Mouse (Mus musculus) monocyte, adult 5-6 weeks (primary cell): ENCODE data around the gene Naaladl2. TPM values are rescaled to one million over a fixed set of nuclear protein-coding genes. Genes with fewer than 3 reads are reported as not detected.
"Not testable (repeated sequence)": the region's sequence is repeated elsewhere in the genome, so short reads cannot be mapped to it uniquely, and the experiment has no call there.

Experiments used
- ATAC-seq: fragments of 153-309, 156-312 bp; replicated peaks from 2 replicates; pipeline ENCODE4 v1.8.0; 2017; ENCODE audit warnings: mild to moderate bottlenecking; ENCODE audit not compliant: low TSS enrichment, insufficient number of reproducible peaks, severe bottlenecking, poor library complexity, low FRiP score
- total RNA-seq: library from RNA; stranded (forward); fragments of 200-1000, 200-491, 200-594 nt; gene quantifications from 3 replicates; pipeline ENCODE4 v1.2.3, GENCODE M21; 2017

Gene Naaladl2
- total RNA-seq = not detected in 3 replicates

DNA sequence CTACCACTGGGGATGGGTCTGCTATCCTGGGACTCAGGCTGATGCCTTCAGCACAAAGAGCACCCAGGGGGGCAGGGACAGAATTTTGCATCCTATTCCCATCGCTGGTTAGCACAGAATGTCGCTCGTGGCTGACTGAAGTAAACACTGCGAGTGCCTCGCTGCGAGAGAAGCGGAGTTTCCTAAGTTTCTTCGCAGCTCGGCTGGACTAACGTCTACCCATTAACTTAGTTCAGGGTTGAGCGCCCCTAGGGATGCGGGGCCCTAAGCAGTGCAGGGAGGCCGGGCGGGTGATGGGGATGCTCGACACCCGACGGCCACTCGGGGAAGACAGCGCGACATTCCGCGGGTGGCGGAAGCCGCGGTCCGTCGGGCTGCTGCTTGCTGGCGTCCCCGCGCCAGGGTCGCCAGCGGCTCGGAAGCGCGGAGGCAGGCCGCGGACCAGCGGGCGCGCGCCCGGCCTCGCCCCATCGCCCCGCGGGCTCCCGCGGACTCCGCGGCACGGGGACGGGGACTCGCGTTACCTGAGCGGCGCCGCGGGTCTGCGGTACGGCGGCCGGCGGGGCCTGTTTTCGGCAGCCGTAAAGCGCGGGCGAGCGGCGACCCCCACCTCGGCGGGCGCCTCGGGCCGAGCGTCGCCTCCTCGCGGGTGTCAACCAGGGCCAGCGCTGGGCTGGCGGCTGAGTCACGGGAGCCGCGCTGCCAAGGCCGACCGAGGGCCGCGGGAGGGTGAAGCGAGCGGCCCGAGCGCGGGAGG is at the start of gene Naaladl2:
Naaladl2 (minus strand) TSS at position 707 of the 757 bp plus-strand sequence.
- ATAC-seq = no peak

GRCm38 (mm10) chr3:25151721-25152120 is 7.7 kb upstream of the Naaladl2 start:
- ATAC-seq = no peak

DNA sequence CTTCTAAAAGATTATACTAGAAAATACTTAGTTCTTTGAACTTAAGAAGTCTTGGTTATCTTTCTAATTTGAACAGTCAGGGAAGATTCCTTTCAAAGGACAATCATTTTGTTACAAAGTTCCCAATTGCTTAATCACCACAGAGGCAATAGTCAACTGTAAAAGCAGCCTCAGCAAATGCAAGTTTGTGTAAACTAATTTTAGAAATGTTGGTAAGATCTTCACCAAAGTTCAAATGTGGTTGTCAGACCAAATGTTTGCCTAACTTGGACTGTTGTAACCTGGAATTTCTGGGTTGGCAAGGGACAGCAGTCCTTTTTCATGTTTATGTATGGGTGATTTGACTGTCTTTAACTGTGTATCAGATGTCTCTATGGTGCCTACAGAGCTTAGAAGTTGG is 3.2 kb upstream of the Naaladl2 start:
- no peak for ATAC-seq

GRCm38 (mm10) chr3:25144961-25145697 is 1.1 kb upstream of the Naaladl2 start:
- no peak for ATAC-seq

DNA sequence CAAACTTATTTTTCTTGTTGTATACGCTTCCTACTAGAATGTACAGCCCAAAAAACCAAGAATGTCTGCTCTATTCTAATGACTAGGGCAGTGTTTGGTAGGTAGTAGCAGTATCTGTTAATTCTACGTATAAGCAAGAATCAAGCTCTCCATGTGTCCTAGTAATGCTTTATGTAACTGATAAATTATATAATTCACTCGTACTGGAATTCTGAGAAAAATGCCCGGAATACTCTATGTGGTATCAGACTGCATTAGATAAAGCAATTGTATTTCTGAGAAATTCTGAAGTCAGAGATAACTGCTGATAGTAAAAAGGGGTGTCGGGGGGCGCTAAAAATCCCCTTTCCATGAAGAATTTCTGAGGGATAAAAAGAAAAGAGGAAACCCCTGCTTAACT is 950 bp downstream of the Naaladl2 start:
- ATAC-seq = no peak

DNA sequence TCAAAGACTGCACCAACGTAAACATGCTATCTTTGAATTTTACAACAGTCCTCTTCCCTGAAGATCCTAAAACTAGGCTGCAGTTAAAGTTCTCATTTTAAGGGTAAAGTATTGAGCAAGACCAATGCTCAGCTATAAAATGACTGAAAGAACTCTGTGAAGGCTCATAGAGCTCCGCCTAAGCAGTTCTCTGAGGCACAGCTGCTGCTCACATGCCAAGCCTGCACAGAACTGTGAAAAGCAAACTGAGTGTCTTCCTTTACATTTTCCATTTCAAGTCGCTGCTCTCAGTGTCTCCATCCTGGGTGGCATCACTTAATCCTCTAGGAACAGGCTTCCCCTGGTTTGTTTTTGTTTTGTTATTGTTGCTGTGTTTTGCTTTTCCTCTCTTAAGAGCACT is 12.2 kb downstream of the Naaladl2 start:
- ATAC-seq = no peak

DNA sequence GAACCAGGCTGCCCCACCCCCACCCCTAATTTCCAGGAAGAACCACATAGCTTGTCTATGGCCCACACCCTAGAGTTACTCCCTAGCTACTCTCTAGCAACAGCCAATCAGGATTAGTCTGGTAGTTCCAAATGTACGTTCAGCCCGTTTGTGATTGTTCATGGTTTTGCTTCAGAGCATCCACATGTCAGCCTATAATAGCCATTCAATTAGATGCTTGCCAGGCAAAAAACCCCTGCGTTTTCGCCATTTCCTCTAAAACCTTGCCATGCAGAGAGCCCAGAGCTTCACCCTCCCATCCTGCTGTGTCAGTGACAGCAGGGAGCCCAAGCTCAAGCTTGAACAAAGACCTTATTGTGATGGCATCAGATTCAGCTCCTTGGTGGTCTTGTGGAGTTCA is 16.2 kb downstream of the Naaladl2 start:
- no peak for ATAC-seq

- no peak for ATAC-seq
Observed at GRCm38 (mm10) chr3:25124919-25125846, 18.9 kb downstream of the Naaladl2 start.

DNA sequence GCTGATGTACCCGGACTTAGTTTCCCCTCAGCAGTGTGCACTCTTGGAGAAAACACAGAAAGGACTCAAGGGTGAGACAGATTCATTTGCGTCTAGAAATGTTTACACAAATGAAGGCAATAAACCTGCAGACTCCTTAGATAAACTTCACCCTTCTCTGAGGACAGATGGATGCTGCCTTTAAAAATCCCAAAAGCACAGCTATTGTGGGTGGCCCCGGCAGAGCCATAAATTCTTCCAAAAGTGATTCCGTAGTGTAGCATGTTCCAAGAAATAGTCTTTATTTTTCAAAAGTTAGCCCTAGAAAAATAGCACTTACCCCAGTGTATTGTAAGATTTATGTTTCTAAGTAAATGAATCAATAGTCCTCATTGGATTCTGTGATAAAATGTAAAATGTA is 31.0 kb downstream of the Naaladl2 start:
- no peak for ATAC-seq

- no peak for ATAC-seq
Observed at GRCm38 (mm10) chr3:25108997-25109396, 35.1 kb downstream of the Naaladl2 start.

GRCm38 (mm10) chr3:25092986-25093385 is 51.1 kb downstream of the Naaladl2 start:
- ATAC-seq = no peak

GRCm38 (mm10) chr3:25075785-25076184 is 68.3 kb downstream of the Naaladl2 start:
- ATAC-seq = no peak

DNA sequence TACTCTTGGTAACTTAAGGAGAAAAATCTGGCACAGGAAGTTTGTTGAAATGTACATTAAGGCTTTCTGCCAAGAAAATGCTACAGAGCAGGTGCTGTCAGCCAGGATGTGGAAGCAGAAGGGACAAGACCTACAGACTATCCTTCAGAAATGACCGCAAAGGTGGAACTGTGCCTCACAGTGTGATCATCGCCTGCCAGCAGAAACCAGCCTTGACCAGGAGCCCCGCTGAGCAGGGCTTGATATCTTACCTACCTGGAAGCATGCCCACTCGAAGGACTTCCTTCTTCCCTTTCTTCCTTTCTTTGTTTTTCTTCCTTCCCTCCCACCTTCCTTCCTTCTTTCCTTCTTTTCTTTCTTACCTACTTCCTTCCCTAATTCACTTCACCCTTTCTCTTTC is 69.8 kb downstream of the Naaladl2 start:
- no peak for ATAC-seq

DNA sequence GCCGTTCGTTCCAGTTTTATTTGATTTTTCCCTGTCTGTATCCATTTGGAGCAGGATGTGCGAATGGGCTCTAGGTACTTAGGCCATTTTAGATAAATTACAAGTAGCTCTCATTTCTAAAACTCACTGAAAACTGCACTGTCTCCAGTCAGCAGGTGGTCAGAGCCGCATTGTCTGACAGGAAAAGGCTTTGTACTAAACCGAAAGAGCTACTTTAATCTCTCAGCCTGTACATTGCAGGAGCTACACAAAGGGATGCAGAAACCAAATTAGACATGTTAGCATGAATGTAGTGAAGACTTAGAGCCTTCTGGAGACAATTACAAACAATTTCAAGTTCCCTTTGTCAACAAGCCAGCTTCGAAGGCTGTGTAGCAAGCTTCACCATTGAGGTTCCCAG is 70.2 kb downstream of the Naaladl2 start:
- no peak for ATAC-seq

DNA sequence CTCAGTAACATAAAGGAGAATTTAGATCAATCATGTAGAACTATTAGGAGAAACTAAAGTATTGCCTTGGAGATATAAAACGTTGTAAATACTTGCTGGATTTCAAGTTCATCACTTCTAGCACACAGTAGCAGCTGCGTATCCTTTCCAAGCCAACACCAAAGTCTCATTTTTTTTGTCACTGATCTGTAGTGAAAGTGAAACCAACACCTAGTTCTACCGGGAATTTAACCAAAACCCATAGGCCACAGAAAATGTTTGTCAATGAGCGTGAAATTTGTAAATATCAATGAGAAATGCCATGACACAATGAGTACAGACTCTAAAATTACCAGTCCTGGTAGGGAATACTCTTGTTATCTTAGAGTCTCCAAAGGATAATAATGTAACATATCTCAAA is 80.8 kb downstream of the Naaladl2 start:
- ATAC-seq = no peak

DNA sequence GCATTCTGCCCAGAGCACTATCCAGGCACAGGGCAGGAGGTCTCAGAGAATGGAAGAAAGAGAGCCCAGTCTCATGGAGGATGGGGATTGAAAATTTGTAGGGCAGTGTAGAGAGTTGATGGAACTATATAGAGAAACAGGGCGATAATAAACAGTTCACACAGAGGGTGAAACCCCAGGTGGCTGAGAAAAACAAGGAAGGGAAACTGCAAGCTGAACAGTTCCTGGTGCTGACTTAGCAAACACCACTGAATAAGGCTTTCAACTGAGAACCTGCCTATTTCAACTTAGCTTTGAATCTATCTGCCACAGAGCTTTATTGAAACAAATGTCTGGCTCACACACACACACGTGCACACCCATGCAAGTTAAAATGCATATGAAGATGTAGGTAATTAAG is 91.1 kb downstream of the Naaladl2 start:
- no peak for ATAC-seq

- ATAC-seq = no peak
Observed at GRCm38 (mm10) chr3:25019972-25020371, 124.1 kb downstream of the Naaladl2 start.

GRCm38 (mm10) chr3:25010751-25011150 is 133.3 kb downstream of the Naaladl2 start:
- ATAC-seq = no peak

DNA sequence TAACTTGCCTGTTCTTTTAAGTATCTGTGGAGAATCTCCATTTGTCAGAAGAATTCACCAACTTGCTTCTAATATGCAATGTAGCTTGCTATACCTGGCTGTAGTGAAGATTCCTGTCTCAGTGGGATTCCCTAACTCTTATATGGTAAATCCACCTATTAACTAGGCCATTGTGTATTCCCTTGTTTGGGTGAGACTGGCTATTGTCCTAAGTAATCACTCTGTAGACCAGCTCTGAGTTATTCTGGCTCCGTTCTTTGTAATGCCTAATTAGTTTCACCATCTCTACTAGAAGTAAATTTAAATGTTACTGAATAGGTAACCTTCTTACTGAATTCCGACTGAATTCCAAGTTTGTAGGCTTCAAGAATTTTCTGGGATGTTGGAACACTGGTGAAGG is 137.3 kb downstream of the Naaladl2 start:
- ATAC-seq = not testable (repeated sequence)
